Mouse (Mus musculus) intestine, embryonic 15.5 days (tissue): Measurements from ENCODE around the gene Cep350. TPM values are rescaled to one million over a fixed set of nuclear protein-coding genes. Genes with fewer than 3 reads are reported as not detected.
A peak's percentile ranks its signal among the peaks of the same experiment; 100 is the strongest.
"Not testable (repeated sequence)": the region's sequence is repeated elsewhere in the genome, so short reads cannot be mapped to it uniquely, and the experiment has no call there.

Source experiments
- ATAC-seq: fragments of 200-750 bp; cut with Nextera tagmentation; 2 replicates; pipeline ENCODE4 v1.8.0; 2017; ENCODE audit warnings: moderate TSS enrichment, moderate library complexity
- H3K27ac ChIP-seq: fragments of 300-500 bp; sonication (generic); 2 replicates; pipeline ENCODE4 v1.5.1; 2015; ENCODE audit warnings: mild to moderate bottlenecking, inconsistent platforms
- H3K27me3 ChIP-seq: fragments of 300-500 bp; sonication (generic); replicated peaks from 2 replicates; pipeline ENCODE4 v1.6.1; 2015; ENCODE audit warnings: inconsistent platforms
- H3K36me3 ChIP-seq: fragments of 300-500 bp; sonication (generic); 2 replicates; pipeline ENCODE4 v1.6.1; 2015; ENCODE audit warnings: inconsistent platforms
- H3K4me1 ChIP-seq: fragments of 300-500 bp; sonication (generic); replicated peaks from 2 replicates; pipeline ENCODE4 v1.6.1; 2015; ENCODE audit warnings: inconsistent platforms
- H3K4me2 ChIP-seq: fragments of 300-500 bp; sonication (generic); replicated peaks from 2 replicates; pipeline ENCODE4 v1.6.1; 2015; ENCODE audit warnings: mild to moderate bottlenecking, inconsistent platforms
- H3K4me3 ChIP-seq: fragments of 300-500 bp; sonication (generic); replicated peaks from 2 replicates; pipeline ENCODE4 v1.5.1; 2015; ENCODE audit warnings: inconsistent platforms
- H3K9ac ChIP-seq: fragments of 300-500 bp; sonication (generic); 2 replicates; pipeline ENCODE4 v1.6.1; 2015; ENCODE audit warnings: inconsistent platforms
- H3K9me3 ChIP-seq: fragments of 300-500 bp; sonication (generic); 2 replicates; pipeline ENCODE4 v1.6.1; 2016; ENCODE audit warnings: inconsistent platforms
- WGBS: fragments of 180-500 bp; shearing (Covaris S2); methylation state at CpG from one replicate; pipeline ENCODE4 v1.1.7; 2015; 5-methylcytosine and 5-hydroxymethylcytosine counted together
- polyA plus RNA-seq: library from polyadenylated mRNA; unstranded; fragments of >200 nt; fragmentation: Nextera tagmentation; extraction: Ambion mirVana; gene quantifications from 2 replicates; pipeline ENCODE4 v1.2.1, GENCODE M21; 2015

Gene Cep350
- polyA plus RNA-seq, 1 experiment from 2014 or later, result 11.2 TPM

- no peaks in the 10 kb centered on the region for H3K27me3 ChIP-seq
- H3K4me2 ChIP-seq, result peak overlapping the region; percentile 19; the same call in 1 of the 2 replicates
- no peak overlapping the region for H3K4me3 ChIP-seq
- no peaks in the 10 kb centered on the region; the same call in 1 of the 2 replicates for H3K4me1 ChIP-seq
- no peak for ATAC-seq
- no peak overlapping the region for H3K27ac ChIP-seq
- H3K36me3 ChIP-seq, result no peaks in the 10 kb centered on the region
- no peaks in the 10 kb centered on the region for H3K9me3 ChIP-seq
- 49% methylated on average over 2 of the region's 2 CpGs for WGBS
- H3K9ac ChIP-seq, result no peak overlapping the region
Observed at GRCm38 (mm10) chr1:155974931-155975330, 1.9 kb upstream of the Cep350 start.

- Histone ChIP-seq H3K9me3 (no peaks in the 10 kb centered on the region), H3K27ac (peak overlapping the region; percentile 91), H3K4me2 (peak overlapping the region; percentile 73), H3K4me3 (peak overlapping the region; percentile 98), H3K27me3 (no peaks in the 10 kb centered on the region), H3K36me3 (no peaks in the 10 kb centered on the region), H3K9ac (peak overlapping the region; percentile 68), H3K4me1 (no peaks in the 10 kb centered on the region; the same call in 1 of the 2 replicates)
- 4% methylated on average over 19 of the region's 19 CpGs for WGBS
- peak; percentile 18 for ATAC-seq
Observed at GRCm38 (mm10) chr1:155973719-155974379, 794 bp upstream of the Cep350 start.

GRCm38 (mm10) chr1:155972146-155973067 is 648 bp downstream of the Cep350 start:
- Histone ChIP-seq H3K9me3 (no peaks in the 10 kb centered on the region), H3K4me3 (peak overlapping the region; percentile 98), H3K9ac (peak overlapping the region; percentile 92), H3K4me2 (peak overlapping the region; percentile 63), H3K36me3 (no peaks in the 10 kb centered on the region), H3K4me1 (no peaks in the 10 kb centered on the region; the same call in 1 of the 2 replicates), H3K27ac (peak overlapping the region; percentile 93), H3K27me3 (no peaks in the 10 kb centered on the region)
- WGBS, result 1% methylated on average over 44 of the region's 51 CpGs
- peak; percentile 73 for ATAC-seq

- Histone ChIP-seq H3K27me3 (no peaks in the 10 kb centered on the region), H3K27ac (no peak overlapping the region), H3K9ac (no peak overlapping the region), H3K9me3 (no peaks in the 10 kb centered on the region), H3K4me2 (no peak overlapping the region), H3K36me3 (peaks cover 6% of the 10 kb centered on the region), H3K4me3 (no peak overlapping the region), H3K4me1 (no peaks in the 10 kb centered on the region)
- no peak for ATAC-seq
- WGBS, result 91% methylated on average over 2 of the region's 2 CpGs
Observed at GRCm38 (mm10) chr1:155949170-155949569, 23.9 kb downstream of the Cep350 start.

DNA sequence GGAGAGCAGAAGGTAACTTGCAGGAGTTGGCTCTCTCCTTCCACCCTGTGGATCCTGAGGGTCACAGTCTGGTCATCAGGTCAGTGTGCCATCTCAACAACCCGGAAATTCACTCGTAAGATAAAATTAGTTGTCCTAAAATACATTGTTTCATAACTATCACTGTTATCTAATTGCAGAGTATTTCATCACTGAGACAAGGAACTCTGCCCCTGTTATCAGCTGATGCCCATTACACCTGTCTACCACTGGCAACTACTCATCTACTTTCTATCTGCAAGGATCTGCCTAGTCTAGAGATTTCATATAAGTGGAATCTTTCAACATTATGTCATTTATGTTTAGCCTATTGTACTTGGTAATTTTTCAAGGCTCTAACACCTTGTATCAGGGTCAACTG is 28.7 kb downstream of the Cep350 start:
- H3K9ac ChIP-seq, result no peak overlapping the region
- no peaks in the 10 kb centered on the region for H3K4me1 ChIP-seq
- H3K27me3 ChIP-seq, result no peaks in the 10 kb centered on the region
- peaks cover 8% of the 10 kb centered on the region for H3K36me3 ChIP-seq
- no peak for ATAC-seq
- no peak overlapping the region for H3K4me2 ChIP-seq
- H3K27ac ChIP-seq, result no peak overlapping the region
- H3K4me3 ChIP-seq, result no peak overlapping the region
- no peaks in the 10 kb centered on the region for H3K9me3 ChIP-seq
- 84% methylated on average over 2 of the region's 2 CpGs for WGBS

DNA sequence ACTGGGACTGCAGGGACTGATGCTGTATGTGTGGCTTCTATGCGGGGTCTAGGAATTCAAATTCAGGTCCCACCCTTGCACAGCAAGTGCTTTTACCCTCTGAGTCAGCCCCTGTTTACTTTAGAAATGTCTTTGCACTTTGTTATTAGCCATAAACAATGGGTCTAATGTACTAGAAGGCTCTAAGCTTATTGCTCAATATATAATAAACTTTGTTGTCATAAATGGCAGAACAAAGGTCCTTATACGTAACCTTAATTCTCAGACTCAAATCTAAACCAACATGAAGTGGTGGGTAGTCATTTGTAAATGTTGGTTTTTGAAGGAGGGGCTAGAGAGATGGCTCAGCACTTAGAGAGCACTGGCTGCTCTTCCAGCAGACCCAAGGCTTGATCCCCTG is 35.6 kb downstream of the Cep350 start:
- Histone ChIP-seq H3K4me1 (no peaks in the 10 kb centered on the region), H3K4me3 (no peak overlapping the region), H3K4me2 (no peak overlapping the region), H3K27ac (no peak overlapping the region), H3K9me3 (no peaks in the 10 kb centered on the region), H3K27me3 (no peaks in the 10 kb centered on the region), H3K9ac (no peak overlapping the region), H3K36me3 (peaks cover 17% of the 10 kb centered on the region)
- 75% methylated on average over 2 of the region's 2 CpGs for WGBS
- ATAC-seq, result peak; percentile 75

- H3K9me3 ChIP-seq, result no peaks in the 10 kb centered on the region
- WGBS, result 92% methylated on average over 2 of the region's 2 CpGs
- no peak overlapping the region for H3K4me2 ChIP-seq
- H3K4me1 ChIP-seq, result no peaks in the 10 kb centered on the region
- H3K36me3 ChIP-seq, result peaks cover 16% of the 10 kb centered on the region
- ATAC-seq, result no peak
- H3K27me3 ChIP-seq, result no peaks in the 10 kb centered on the region
- no peak overlapping the region for H3K27ac ChIP-seq
- no peak overlapping the region for H3K4me3 ChIP-seq
- no peak overlapping the region for H3K9ac ChIP-seq
Observed at GRCm38 (mm10) chr1:155934702-155935101, 38.4 kb downstream of the Cep350 start.

- H3K4me3 ChIP-seq, result no peak overlapping the region
- no peak overlapping the region for H3K4me2 ChIP-seq
- H3K36me3 ChIP-seq, result peaks cover 25% of the 10 kb centered on the region
- H3K9me3 ChIP-seq, result no peaks in the 10 kb centered on the region
- ATAC-seq, result no peak
- no peaks in the 10 kb centered on the region for H3K4me1 ChIP-seq
- WGBS, result 86% methylated on average over 3 of the region's 3 CpGs
- H3K9ac ChIP-seq, result no peak overlapping the region
- no peaks in the 10 kb centered on the region for H3K27me3 ChIP-seq
- H3K27ac ChIP-seq, result no peak overlapping the region
Observed at GRCm38 (mm10) chr1:155903561-155903960, 69.5 kb downstream of the Cep350 start.

DNA sequence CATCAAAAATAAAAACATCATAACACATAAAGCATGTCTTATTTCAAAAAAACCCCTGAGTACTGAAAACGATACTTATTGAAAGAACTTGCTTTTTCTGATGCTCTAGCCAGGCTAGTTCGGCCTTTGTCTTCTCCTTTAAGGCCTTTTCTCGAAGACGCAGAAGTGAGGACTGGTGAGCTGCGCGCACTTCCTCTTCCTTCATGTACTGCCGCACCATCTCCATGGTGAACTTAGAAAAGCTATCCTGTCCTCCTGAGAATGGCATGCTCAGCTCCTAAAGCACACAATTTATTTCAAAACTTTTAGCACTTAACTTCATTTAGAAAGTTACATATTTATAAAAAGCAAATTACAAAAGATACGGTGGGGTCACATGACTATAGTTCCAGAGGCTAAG is 71.7 kb downstream of the Cep350 start:
- Histone ChIP-seq H3K27ac (no peak overlapping the region), H3K9me3 (no peaks in the 10 kb centered on the region), H3K4me3 (no peak overlapping the region), H3K4me1 (no peaks in the 10 kb centered on the region), H3K36me3 (peaks cover 21% of the 10 kb centered on the region), H3K27me3 (no peaks in the 10 kb centered on the region), H3K9ac (no peak overlapping the region), H3K4me2 (no peak overlapping the region)
- 96% methylated on average over 8 of the region's 8 CpGs for WGBS
- ATAC-seq, result no peak

GRCm38 (mm10) chr1:155894382-155894781 is 78.7 kb downstream of the Cep350 start:
- no peak overlapping the region for H3K4me3 ChIP-seq
- no peaks in the 10 kb centered on the region for H3K4me1 ChIP-seq
- H3K9ac ChIP-seq, result no peak overlapping the region
- H3K9me3 ChIP-seq, result no peaks in the 10 kb centered on the region
- WGBS, result 94% methylated on average over 10 of the region's 10 CpGs
- no peak overlapping the region for H3K27ac ChIP-seq
- H3K4me2 ChIP-seq, result no peak overlapping the region
- ATAC-seq, result no peak
- no peaks in the 10 kb centered on the region for H3K27me3 ChIP-seq
- H3K36me3 ChIP-seq, result peaks cover 20% of the 10 kb centered on the region

GRCm38 (mm10) chr1:155886846-155887245 is 86.2 kb downstream of the Cep350 start:
- peak; percentile 41; the same call in 1 of the 2 replicates for ATAC-seq
- H3K4me2 ChIP-seq, result no peak overlapping the region
- H3K4me1 ChIP-seq, result no peaks in the 10 kb centered on the region
- H3K27ac ChIP-seq, result no peak overlapping the region
- H3K27me3 ChIP-seq, result no peaks in the 10 kb centered on the region
- peaks cover 15% of the 10 kb centered on the region for H3K36me3 ChIP-seq
- H3K4me3 ChIP-seq, result no peak overlapping the region
- 73% methylated on average over 2 of the region's 2 CpGs for WGBS
- H3K9me3 ChIP-seq, result no peaks in the 10 kb centered on the region
- H3K9ac ChIP-seq, result no peak overlapping the region

GRCm38 (mm10) chr1:155882646-155883231 is 90.3 kb downstream of the Cep350 start:
- not testable (repeated sequence) for H3K27me3 ChIP-seq, H3K36me3 ChIP-seq, H3K9ac ChIP-seq, H3K4me3 ChIP-seq, H3K9me3 ChIP-seq, H3K4me2 ChIP-seq, H3K4me1 ChIP-seq, ATAC-seq, H3K27ac ChIP-seq
- WGBS, result 86% methylated on average over 3 of the region's 3 CpGs
